Mouse (Mus musculus) hematopoietic stem cell, adult 5-6 weeks (primary cell): ENCODE data around the gene Bhlha9. TPM values are rescaled to one million over a fixed set of nuclear protein-coding genes. Genes with fewer than 3 reads are reported as not detected.

Experiments used
- ATAC-seq, 2 experiments: fragments of 125-278 bp in 1 of 2; replicated peaks in 1 of 2; 2 replicates each; pipeline ENCODE4 v1.8.0; 2016 to 2017; ENCODE audit warnings: inconsistent platforms in 2 of 2, mild to moderate bottlenecking in 2 of 2, moderate number of reproducible peaks in 2 of 2, low read depth in 1 of 2, moderate TSS enrichment in 1 of 2; ENCODE audit not compliant: low FRiP score in 2 of 2, poor library complexity in 2 of 2, severe bottlenecking in 2 of 2, insufficient read depth in 1 of 2, low TSS enrichment in 1 of 2
- total RNA-seq: library from RNA; stranded (forward); fragments of 172-1452, 232-1000 nt; gene quantifications from 2 replicates; pipeline ENCODE4 v1.2.3, GENCODE M21; 2017

Gene Bhlha9
- total RNA-seq, 1 experiment from 2014 or later: not detected

DNA sequence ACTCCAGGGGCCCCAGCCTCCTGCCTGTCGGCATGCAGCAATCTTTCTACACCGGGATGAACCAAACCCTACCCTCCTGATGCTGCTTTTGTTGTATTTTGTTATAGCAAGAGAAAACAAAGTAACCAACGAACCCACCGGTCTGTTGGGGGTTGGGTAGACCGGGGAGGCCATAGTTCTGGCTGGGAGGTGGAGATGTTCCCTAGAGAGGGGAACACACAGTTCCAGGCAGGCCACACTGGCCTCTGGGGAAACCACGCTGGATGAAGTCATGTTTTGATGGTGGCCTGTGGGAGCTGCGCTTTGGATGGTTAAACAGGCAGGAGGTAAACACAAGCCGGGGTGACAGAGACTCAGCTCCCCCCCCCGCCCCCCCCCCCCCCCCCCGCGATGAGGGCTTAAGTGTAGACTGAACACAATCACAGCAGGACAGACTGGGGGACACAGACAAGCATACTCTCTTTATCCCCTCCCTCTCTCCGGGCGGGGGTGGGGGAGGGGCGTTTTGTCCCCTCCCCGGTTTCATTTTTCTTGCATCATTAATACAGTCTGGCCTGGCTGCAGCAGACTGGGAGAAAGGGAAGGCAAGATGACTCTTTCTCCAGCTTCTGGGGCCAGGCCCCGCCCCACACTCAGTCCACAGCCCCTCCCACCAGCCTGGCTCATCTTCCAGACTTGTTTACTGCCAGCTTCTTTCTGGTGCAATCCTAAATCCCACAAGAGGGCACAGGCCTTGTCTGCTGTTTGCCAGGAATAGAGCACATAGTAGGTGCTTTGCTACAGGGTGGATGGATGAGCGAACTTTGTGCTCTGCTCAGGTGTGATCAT, 37.6 kb downstream of the Bhlha9 start:
- no peak for ATAC-seq

DNA sequence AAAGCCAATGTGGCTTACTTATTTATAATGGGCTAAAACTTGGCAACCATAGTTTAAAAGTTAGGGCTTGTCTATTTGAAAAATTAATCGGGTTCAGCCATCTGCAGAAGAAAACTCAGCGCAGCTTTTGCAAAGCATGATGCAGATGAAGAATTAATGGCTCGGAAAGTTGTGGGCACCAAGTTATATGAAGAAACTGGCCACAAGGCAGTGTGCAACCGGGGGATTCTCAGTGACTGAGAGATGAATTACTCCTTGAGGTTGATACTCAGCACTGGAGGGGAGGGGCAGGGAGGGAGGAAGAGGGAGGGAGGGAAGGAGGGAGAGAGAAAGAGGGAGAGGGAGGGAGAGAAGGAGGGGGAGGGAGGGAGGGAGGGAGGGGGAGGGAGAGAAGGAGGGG, 44.7 kb downstream of the Bhlha9 start:
- ATAC-seq: no peak

Other genes starting within 250 kb of the Bhlha9 start
- 52.9 and 68.3 TPM in 2 replicates for gene Abr, start 50.2 kb upstream of the Bhlha9 start, total RNA-seq
- gene Trarg1, start 7.3 kb downstream of the Bhlha9 start, total RNA-seq: not detected in 2 replicates
- gene Gosr1, start 91.1 kb downstream of the Bhlha9 start, total RNA-seq: 48.6 and 99.6 TPM in 2 replicates
- 10.4 and 16.8 TPM in 2 replicates for gene Cpd, start 174.5 kb downstream of the Bhlha9 start, total RNA-seq
- gene Tmigd1, start 229.7 kb downstream of the Bhlha9 start, total RNA-seq: not detected in 2 replicates